Mouse (Mus musculus): ENCODE measurements at regions not wholly inside any gene's neighbourhood (a gene's known extent, or its start where the extent isn't known, plus 50 kb on each side); places are given as distances from the start of the nearest gene placed in this dataset.

DNA sequence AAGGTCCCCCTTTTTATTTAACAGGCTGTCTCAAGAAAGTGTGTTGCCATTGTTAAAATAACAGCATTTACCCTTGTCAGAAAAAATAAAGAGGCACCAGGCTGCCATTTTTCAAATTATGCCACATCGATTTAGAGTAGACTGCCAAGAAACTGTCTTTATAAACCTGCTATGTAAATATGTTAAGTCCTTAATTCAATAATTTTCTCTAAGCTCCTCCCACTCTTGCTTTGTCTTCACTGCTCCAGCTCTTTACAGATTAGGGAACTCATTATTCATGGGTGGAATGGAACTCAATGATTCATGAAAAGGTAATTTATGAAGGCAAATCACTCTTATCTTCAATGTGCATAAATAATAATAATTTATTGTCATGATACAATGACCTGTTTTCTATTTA is 64.9 kb upstream of the Frmd4b start:
- TF ChIP-seq POLR2A (IDR thresholded peaks at IDR 0.05; ENCODE audit: insufficient read depth, low read length) = no peak
- TF ChIP-seq EP300 (IDR thresholded peaks at IDR 0.05; ENCODE audit: insufficient read depth, low read depth, low read length) = no peak
- no peak for TF ChIP-seq CTCF (IDR thresholded peaks at IDR 0.05; ENCODE audit: low read depth, low read length)

Measured in ES-Bruce4 (cell line).